Mouse (Mus musculus) ES-Bruce4 (cell line): ENCODE results near the gene Nup153.
A peak's percentile ranks its signal among the peaks of the same experiment; 100 is the strongest.

Experiments used
- CTCF ChIP-seq: IDR thresholded peaks from one replicate; pipeline ENCODE4 v1.8.1; 2011; ENCODE audit warnings: low read depth, low read length
- EP300 ChIP-seq: IDR thresholded peaks from 2 replicates; pipeline ENCODE4 v1.6.1; 2011; ENCODE audit warnings: low read depth, low read length; ENCODE audit not compliant: insufficient read depth
- POLR2A ChIP-seq: IDR thresholded peaks from one replicate; pipeline ENCODE4 v1.8.1; 2011; ENCODE audit warnings: low read length; ENCODE audit not compliant: insufficient read depth

DNA sequence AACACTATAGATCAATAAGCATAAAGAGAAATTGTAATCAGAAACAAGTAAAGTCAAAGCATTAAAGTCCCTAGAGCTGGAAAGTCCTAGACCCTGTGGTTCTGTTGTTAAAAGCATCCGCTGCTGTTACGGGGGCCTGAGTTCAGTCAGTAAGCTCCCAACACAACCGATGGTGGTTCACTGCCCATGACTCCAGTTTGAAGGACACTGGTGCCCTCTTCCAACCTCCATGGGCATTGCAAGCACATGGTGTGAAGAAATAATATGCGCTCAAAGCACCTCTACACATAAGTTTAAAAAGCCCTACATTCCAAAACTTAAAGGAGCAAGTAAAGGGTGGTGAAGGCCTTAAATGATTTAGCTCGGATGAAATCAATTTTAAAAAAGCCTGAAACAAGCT is 24.6 kb downstream of the Nup153 start:
- TF ChIP-seq EP300, result no peak
- TF ChIP-seq CTCF, result peak; percentile 27
- TF ChIP-seq POLR2A, result no peak
